Mouse (Mus musculus): ENCODE data around the gene Utrn.

GRCm38 (mm10) chr10:12817409-12817808 lies 51.8 kb downstream of the Utrn start:
- TF ChIP-seq CEBPB (IDR thresholded peaks at IDR 0.05; ENCODE audit: insufficient read depth, poor library complexity, severe bottlenecking) (no peak), POLR2A (IDR thresholded peaks at IDR 0.05; ENCODE audit: insufficient read length, low read depth) (no peak), MYOG (IDR thresholded peaks at IDR 0.05; ENCODE audit: control insufficient read depth in 1 of 3, insufficient read depth in 1 of 3, insufficient read length in 2 of 3, low read depth in 2 of 3) (no peak), USF1 (IDR thresholded peaks at IDR 0.05; ENCODE audit: low read depth) (no peak), MAX (IDR thresholded peaks at IDR 0.05; ENCODE audit: low read depth) (no peak), SRF (IDR thresholded peaks at IDR 0.05; ENCODE audit: control insufficient read depth, insufficient read length, low read depth) (no peak), E2F4 (IDR thresholded peaks at IDR 0.05; ENCODE audit: insufficient read depth) (no peak), POLR2AphosphoS2 (IDR thresholded peaks at IDR 0.05; ENCODE audit: insufficient read length, low read depth) (no peak), TCF12 (IDR thresholded peaks at IDR 0.05; ENCODE audit: insufficient read depth, poor library complexity, severe bottlenecking) (no peak), MYOD1 (IDR thresholded peaks at IDR 0.05; ENCODE audit: control insufficient read depth in 1 of 3, insufficient read length in 2 of 3, low read depth in 2 of 3) (no peak), REST (IDR thresholded peaks at IDR 0.05; ENCODE audit: insufficient read depth, insufficient read length) (no peak)

Data from myocyte (in vitro differentiated cells).